Mouse (Mus musculus) hindbrain, embryonic 16.5 days (tissue): ENCODE measurements around the gene Mcm3ap. TPM values are rescaled to one million over a fixed set of nuclear protein-coding genes. Genes with fewer than 3 reads are reported as not detected.
A peak's percentile ranks its signal among the peaks of the same experiment; 100 is the strongest.

Source experiments
- ATAC-seq: fragments of 200-750 bp; cut with Nextera tagmentation; 2 replicates; pipeline ENCODE4 v1.8.0; 2017; ENCODE audit warnings: moderate TSS enrichment, moderate library complexity
- H3K27ac ChIP-seq: fragments of 300-500 bp; sonication (generic); 2 replicates; pipeline ENCODE4 v1.5.1; 2014; ENCODE audit warnings: low read depth, mild to moderate bottlenecking, control low read depth, low read length, moderate library complexity
- H3K27me3 ChIP-seq: fragments of 300-500 bp; sonication (generic); replicated peaks from 2 replicates; pipeline ENCODE4 v1.6.1; 2014; ENCODE audit warnings: low read length; ENCODE audit not compliant: control insufficient read depth, insufficient read depth
- H3K36me3 ChIP-seq: fragments of 300-500 bp; sonication (generic); 2 replicates; pipeline ENCODE4 v1.6.1; 2014; ENCODE audit warnings: mild to moderate bottlenecking, low read length, moderate library complexity, mixed read lengths; ENCODE audit not compliant: control insufficient read depth, insufficient read depth
- H3K4me1 ChIP-seq: fragments of 300-500 bp; sonication (generic); 2 replicates; pipeline ENCODE4 v1.6.1; 2014; ENCODE audit warnings: low read depth, low read length; ENCODE audit not compliant: control insufficient read depth, insufficient read depth
- H3K4me2 ChIP-seq: fragments of 300-500 bp; sonication (generic); 2 replicates; pipeline ENCODE4 v1.6.1; 2014; ENCODE audit warnings: mild to moderate bottlenecking, low read length, control low read depth, moderate library complexity
- H3K4me3 ChIP-seq: fragments of 300-500 bp; sonication (generic); 2 replicates; pipeline ENCODE4 v1.5.1; 2014; ENCODE audit warnings: mild to moderate bottlenecking, low read length, control low read depth, moderate library complexity
- H3K9ac ChIP-seq: fragments of 300-500 bp; sonication (generic); 2 replicates; pipeline ENCODE4 v1.6.1; 2014; ENCODE audit warnings: low read depth, mild to moderate bottlenecking, control low read depth, low read length, moderate library complexity
- H3K9me3 ChIP-seq: fragments of 300-500 bp; sonication (generic); 2 replicates; pipeline ENCODE4 v1.6.1; 2014; ENCODE audit warnings: mild to moderate bottlenecking, low read length, moderate library complexity; ENCODE audit not compliant: control insufficient read depth
- WGBS: fragments of 180-500 bp; shearing (Covaris S2); extraction: QIAGEN DNeasy Blood & Tissue Kit; methylation state at CpG from one replicate; pipeline ENCODE4 v1.1.7; 2014; 5-methylcytosine and 5-hydroxymethylcytosine counted together
- polyA plus RNA-seq: library from polyadenylated mRNA; unstranded; fragments of >200 nt; fragmentation: Nextera tagmentation; extraction: Ambion mirVana; gene quantifications from 2 replicates; pipeline ENCODE4 v1.2.1, GENCODE M21; 2015

Gene Mcm3ap
- polyA plus RNA-seq, 1 experiment from 2014 or later, result 43.8 TPM

DNA sequence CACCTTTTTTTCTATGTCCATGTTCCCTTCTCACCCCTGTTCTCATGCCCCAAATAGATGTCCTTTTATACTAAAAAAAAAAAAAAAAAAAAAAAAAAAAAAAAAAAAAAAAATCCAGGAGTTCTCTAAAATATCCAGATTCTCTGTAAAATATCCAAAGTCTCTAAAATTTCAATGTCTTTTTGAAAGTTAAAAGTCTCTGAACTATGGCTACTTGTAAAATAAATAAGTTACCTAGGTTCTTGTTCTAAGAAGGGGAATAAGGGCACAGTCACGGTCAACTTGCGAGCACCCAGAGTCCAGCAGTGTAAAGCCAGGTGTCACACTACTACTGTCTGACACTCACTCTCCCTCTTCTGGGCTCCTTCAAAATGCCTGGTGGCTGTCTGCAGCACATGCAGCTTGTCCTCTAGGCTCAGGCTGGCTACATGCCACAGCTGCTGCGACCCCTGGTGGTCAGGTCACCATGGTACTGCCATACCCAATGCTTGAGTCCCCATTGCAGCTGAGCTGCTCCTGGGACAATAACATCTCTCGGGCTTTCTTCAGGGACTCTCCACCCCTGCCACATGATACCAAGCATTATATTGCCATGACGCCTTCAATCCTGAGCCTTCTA, 44.3 kb downstream of the Mcm3ap start:
- WGBS, result 54% methylated on average over 5 of the region's 5 CpGs
- Histone ChIP-seq H3K4me2 (no peak overlapping the region), H3K9me3 (no peaks in the 10 kb centered on the region), H3K36me3 (peaks cover 20% of the 10 kb centered on the region), H3K27me3 (no peaks in the 10 kb centered on the region), H3K4me3 (no peak overlapping the region), H3K4me1 (no peaks in the 10 kb centered on the region), H3K9ac (no peak overlapping the region), H3K27ac (no peak overlapping the region)
- peak; percentile 63; the same call in 1 of the 2 replicates for ATAC-seq

DNA sequence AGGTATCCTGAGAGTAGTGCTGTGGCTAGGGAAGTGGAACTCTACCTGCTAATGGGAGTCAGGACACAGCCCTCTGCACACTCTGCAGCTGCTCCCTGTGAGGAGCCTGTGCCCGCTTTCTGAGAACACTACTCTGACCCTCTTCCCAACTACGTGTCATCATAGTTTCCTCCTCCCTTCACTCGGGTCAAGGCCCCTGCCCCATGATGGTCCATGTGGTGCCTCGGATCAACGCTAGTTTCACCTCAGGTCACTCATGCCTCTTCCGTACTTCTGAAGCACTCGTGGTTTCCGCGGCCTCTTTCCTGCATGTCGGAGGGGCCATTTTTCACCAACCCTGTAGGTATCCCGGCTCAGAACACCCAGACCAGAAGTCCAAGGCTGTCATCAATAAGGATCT, 62.2 kb downstream of the Mcm3ap start:
- Histone ChIP-seq H3K4me1 (peaks cover 15% of the 10 kb centered on the region), H3K9ac (peak overlapping the region; percentile 67), H3K9me3 (no peaks in the 10 kb centered on the region), H3K27ac (peak overlapping the region; percentile 59; the same call in 1 of the 2 replicates), H3K36me3 (peaks cover 7% of the 10 kb centered on the region), H3K27me3 (no peaks in the 10 kb centered on the region), H3K4me3 (peak overlapping the region; percentile 66), H3K4me2 (peak overlapping the region; percentile 89)
- 3% methylated on average over 11 of the region's 11 CpGs for WGBS
- no peak for ATAC-seq

DNA sequence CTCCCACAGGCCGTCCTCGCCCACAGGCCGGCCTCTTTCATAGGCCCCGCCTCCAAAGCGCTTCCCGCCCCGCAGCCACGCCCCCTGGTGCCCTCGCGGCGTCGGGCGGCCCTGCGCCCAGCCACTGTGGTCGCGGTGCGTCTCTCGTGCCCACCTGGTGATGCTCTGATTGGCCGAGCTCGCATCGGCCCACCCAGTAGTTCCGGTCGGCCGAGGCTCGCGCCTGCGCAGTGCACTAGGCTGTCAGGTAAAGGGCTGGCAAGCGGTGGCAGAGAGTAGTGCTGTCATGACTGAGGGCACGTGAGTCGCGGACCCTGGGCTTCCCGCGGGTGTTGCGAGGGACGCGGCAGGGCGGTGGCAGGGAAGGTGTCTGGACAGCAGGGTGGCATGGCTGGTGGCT, 62.6 kb downstream of the Mcm3ap start, which contains the start of gene Lss:
Gene Lss, plus strand, starts transcription at position 214 of the 400 bp plus-strand sequence.
- peak within 1 kb of the TSS; percentile 78 for H3K27ac ChIP-seq
- H3K9me3 ChIP-seq, result no peaks in the 10 kb centered on the region
- WGBS, result under 1% methylated on average over 36 of the region's 37 CpGs
- H3K9ac ChIP-seq, result peak within 1 kb of the TSS; percentile 73
- H3K27me3 ChIP-seq, result no peaks in the 10 kb centered on the region
- H3K4me1 ChIP-seq, result peaks cover 15% of the 10 kb centered on the region
- H3K36me3 ChIP-seq, result peaks cover 12% of the 10 kb centered on the region
- H3K4me2 ChIP-seq, result peak within 1 kb of the TSS; percentile 89
- peak within 1 kb of the TSS; percentile 66 for H3K4me3 ChIP-seq
- peak; percentile 100 for ATAC-seq

DNA sequence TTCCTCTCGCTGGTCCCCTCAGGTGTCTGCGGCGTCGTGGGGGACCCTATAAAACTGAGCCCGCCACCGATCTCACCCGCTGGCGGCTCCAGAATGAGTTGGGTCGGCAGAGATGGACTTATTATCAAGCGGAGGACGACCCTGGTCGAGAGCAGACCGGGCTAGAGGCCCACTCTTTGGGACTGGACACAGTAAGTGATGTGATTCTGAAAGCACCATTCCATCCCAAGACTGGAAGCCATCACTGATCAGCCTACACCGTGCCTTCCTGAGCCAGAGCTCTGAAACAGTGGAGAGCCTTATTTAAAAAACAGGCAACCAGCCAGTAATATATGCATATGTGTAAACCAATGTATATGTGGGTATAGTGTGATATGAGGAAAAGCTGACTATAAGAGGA, 63.1 kb downstream of the Mcm3ap start:
- peak; percentile 25; the same call in 1 of the 2 replicates for ATAC-seq
- no peaks in the 10 kb centered on the region for H3K9me3 ChIP-seq
- peaks cover 16% of the 10 kb centered on the region for H3K36me3 ChIP-seq
- peak overlapping the region; percentile 66 for H3K4me3 ChIP-seq
- H3K27ac ChIP-seq, result peak overlapping the region; percentile 78
- H3K27me3 ChIP-seq, result no peaks in the 10 kb centered on the region
- H3K4me2 ChIP-seq, result peak overlapping the region; percentile 89
- peak overlapping the region; percentile 73 for H3K9ac ChIP-seq
- WGBS, result 2% methylated on average over 14 of the region's 14 CpGs
- peaks cover 15% of the 10 kb centered on the region for H3K4me1 ChIP-seq

DNA sequence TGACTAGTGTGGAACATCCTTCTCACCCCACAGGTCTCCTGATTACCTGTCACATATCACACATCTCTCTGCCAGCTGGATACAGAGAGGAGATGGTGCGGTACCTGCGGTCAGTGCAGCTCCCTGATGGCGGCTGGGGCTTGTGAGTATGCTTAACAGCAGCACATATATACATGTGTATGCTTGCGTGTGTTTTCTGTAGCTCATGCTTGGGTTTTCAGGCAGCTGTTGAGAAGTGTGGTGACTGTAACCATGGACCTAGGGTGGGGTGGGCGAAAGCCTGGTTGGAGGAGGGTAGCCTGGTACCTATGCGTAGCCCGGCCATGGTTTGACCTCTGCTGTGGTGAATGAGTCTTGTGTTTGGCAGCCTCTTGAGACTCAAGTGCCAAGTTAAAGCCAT, 66.8 kb downstream of the Mcm3ap start:
- Histone ChIP-seq H3K27me3 (no peaks in the 10 kb centered on the region), H3K9me3 (no peaks in the 10 kb centered on the region), H3K27ac (no peak overlapping the region), H3K4me2 (no peak overlapping the region), H3K9ac (no peak overlapping the region), H3K36me3 (peaks cover 36% of the 10 kb centered on the region), H3K4me1 (peaks cover 14% of the 10 kb centered on the region), H3K4me3 (no peak overlapping the region)
- no peak for ATAC-seq
- 97% methylated on average over 7 of the region's 7 CpGs for WGBS

DNA sequence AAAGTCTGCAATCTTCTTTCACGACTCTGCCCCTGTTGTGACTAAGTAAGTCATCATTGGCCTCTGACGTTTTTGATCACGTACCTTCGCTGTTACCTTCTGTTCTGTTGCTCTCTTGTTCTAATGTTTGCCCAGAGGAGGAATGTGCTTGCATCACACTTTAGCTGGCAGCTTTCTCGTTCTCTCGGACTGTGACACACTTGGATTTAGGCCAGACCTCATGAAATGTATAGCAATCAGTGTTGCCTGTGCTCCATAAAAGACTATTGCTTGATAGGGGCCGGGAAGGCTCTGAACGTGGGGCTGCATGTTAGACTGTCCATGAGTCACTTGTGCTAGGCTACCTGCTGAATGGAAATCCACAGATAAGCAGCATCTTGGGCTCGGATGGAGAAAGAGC, 68.9 kb downstream of the Mcm3ap start:
- H3K27me3 ChIP-seq, result no peaks in the 10 kb centered on the region
- WGBS, result 85% methylated on average over 8 of the region's 9 CpGs
- no peak overlapping the region for H3K9ac ChIP-seq
- no peak for ATAC-seq
- H3K27ac ChIP-seq, result no peak overlapping the region
- no peaks in the 10 kb centered on the region for H3K9me3 ChIP-seq
- H3K4me2 ChIP-seq, result no peak overlapping the region
- no peak overlapping the region for H3K4me3 ChIP-seq
- peaks cover 5% of the 10 kb centered on the region for H3K4me1 ChIP-seq
- peaks cover 55% of the 10 kb centered on the region for H3K36me3 ChIP-seq

DNA sequence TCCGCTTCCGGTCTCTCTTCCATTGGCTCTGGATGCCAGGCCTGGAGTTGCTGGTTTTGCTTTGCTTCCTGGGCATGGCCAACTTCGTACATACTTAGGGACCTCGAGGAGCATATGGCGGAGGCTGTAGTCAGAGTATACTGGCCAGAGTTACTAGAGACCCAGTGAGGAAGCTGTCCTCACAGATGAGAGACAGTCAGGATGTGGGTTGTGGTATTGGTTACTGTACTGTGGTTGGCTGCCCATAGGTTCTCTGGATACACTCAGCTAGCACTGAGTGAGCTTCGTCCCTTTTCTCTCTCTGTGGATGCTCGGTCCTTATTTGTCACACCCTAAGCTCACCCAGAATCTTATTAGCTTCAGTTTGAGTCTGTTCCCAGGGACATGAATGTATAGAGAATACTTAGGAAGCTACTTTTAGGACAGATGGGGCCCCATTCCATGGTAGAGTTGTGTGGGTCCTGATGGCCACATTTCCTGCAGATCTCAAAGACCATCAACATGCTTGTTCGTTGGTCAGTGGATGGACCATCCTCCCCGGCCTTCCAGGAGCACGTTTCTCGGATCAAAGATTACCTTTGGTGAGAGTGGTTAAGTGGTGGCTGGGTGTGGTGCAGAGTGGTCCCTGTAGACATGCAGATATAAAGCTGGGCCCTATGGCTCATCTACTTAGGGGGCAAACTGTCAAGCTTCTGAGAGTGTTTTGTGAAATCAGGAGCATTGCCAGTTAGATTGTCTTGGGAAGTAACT, 72.8 kb downstream of the Mcm3ap start:
- Histone ChIP-seq H3K36me3 (peaks cover 66% of the 10 kb centered on the region), H3K4me1 (no peaks in the 10 kb centered on the region; the same call in 1 of the 2 replicates), H3K4me2 (no peak overlapping the region), H3K4me3 (no peak overlapping the region), H3K27me3 (no peaks in the 10 kb centered on the region), H3K9me3 (no peaks in the 10 kb centered on the region), H3K27ac (no peak overlapping the region), H3K9ac (no peak overlapping the region)
- ATAC-seq, result no peak
- 98% methylated on average over 11 of the region's 11 CpGs for WGBS

DNA sequence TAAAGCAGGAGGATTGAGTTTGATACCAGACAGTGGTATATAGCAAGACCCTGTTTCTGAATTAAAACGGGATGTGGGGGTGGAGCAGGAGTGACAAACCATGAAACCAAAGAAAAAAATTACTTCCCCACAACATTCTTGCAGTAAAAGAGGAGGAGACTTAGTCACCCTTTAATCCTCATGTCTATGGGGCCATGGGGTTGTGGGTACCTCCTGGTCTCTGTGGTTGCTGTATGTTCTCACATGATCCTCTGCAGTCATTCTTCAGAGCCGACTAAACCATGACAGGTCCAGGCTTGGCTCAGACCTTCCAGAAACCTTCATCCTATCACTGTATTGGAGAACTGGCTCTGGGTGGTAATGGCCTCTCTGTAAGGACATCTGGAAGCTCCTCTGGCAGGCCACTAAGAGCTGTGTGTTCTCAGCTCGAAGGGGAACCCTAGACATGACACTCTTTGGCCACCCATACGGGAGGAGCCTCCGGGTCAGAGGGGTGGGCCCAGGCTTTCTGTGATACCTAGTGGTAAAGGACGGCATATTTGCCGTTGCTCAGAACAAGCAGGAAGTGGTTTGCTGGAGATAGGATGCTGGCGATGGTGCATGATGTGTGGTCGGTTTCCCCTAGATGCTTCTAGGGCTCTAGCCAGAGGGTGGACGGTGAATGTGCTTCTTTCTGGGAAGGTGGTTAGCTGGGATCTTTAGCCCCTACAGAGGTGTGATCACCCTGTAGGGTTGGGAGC, 74.1 kb downstream of the Mcm3ap start:
- no peaks in the 10 kb centered on the region for H3K27me3 ChIP-seq
- peaks cover 70% of the 10 kb centered on the region for H3K36me3 ChIP-seq
- no peak overlapping the region for H3K27ac ChIP-seq
- no peak for ATAC-seq
- H3K9ac ChIP-seq, result no peak overlapping the region
- H3K4me3 ChIP-seq, result no peak overlapping the region
- no peak overlapping the region for H3K4me2 ChIP-seq
- H3K4me1 ChIP-seq, result no peaks in the 10 kb centered on the region
- 93% methylated on average over 10 of the region's 10 CpGs for WGBS
- H3K9me3 ChIP-seq, result no peaks in the 10 kb centered on the region

DNA sequence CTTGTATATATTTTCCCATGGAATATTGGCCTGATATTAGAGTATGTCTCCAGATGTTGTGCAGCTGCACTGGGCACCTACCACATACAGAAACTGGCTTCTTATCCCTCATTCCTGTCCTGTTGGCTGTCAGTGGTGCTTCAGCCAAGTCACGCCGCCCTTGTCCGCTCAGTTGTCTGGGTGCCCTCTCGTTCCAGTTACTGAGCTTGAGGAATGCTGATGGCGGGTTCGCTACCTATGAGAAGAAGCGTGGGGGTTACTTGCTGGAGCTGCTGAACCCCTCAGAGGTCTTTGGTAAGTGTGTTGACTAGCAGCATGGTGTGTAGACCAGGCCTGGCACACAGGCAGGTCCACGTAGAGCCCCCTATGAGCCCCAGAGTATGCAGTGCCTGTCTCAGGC, 77.8 kb downstream of the Mcm3ap start:
- WGBS, result 91% methylated on average over 8 of the region's 8 CpGs

More for the DNA sequence above, 77.8 kb downstream of the Mcm3ap start:
- Histone ChIP-seq H3K4me3 (no peak overlapping the region), H3K9me3 (no peaks in the 10 kb centered on the region), H3K27me3 (no peaks in the 10 kb centered on the region), H3K4me2 (no peak overlapping the region), H3K27ac (no peak overlapping the region), H3K9ac (no peak overlapping the region), H3K36me3 (peaks cover 79% of the 10 kb centered on the region), H3K4me1 (no peaks in the 10 kb centered on the region)
- ATAC-seq, result no peak
